Mouse (Mus musculus): ENCODE data around the gene Crygd.

The Crygd gene
- long read RNA-seq, experiment 1 = 0 reads
- long read RNA-seq, experiment 2 = 0 reads

GRCm38 (mm10) chr1:65063352-65063751, at the start of gene Crygd:
Gene Crygd (minus strand): TSS chr1:65063452.
- intact Hi-C loops (cut with DNase I) = no loop called here

- intact Hi-C loops (cut with DNase I) = loop anchor here (2.0 kb wide), 1 partner anchor 66 kb away; no protein-coding TSS in a partner anchor
Observed at GRCm38 (mm10) chr1:65112807-65113196, 49.5 kb upstream of the Crygd start.

- intact Hi-C loops (cut with DNase I) = loop anchor here (2.0 kb wide), 1 partner anchor 67 kb away; no protein-coding TSS in a partner anchor
Observed at GRCm38 (mm10) chr1:65112031-65112806, 49.0 kb upstream of the Crygd start.

- intact Hi-C loops (cut with DNase I) = no loop called here
Observed at GRCm38 (mm10) chr1:65109756-65110435, 46.6 kb upstream of the Crygd start.

GRCm38 (mm10) chr1:65109196-65109595, 45.9 kb upstream of the Crygd start:
- intact Hi-C loops (cut with DNase I) = no loop called here

GRCm38 (mm10) chr1:65107654-65108279, 44.5 kb upstream of the Crygd start:
- intact Hi-C loops (cut with DNase I) = no loop called here

- intact Hi-C loops (cut with DNase I) = no loop called here
Observed at GRCm38 (mm10) chr1:65103273-65103672, 40.0 kb upstream of the Crygd start, which contains the start of gene Cryga. Gene Cryga (minus strand): TSS chr1:65103373.

GRCm38 (mm10) chr1:65096953-65097352, 33.7 kb upstream of the Crygd start:
- intact Hi-C loops (cut with DNase I) = no loop called here

GRCm38 (mm10) chr1:65091566-65091965, 28.3 kb upstream of the Crygd start:
- intact Hi-C loops (cut with DNase I) = no loop called here

GRCm38 (mm10) chr1:65090370-65090769, 27.1 kb upstream of the Crygd start:
- intact Hi-C loops (cut with DNase I) = no loop called here

GRCm38 (mm10) chr1:65088567-65089356, 25.5 kb upstream of the Crygd start:
- intact Hi-C loops (cut with DNase I) = loop anchor here (5.0 kb wide), 1 partner anchor 36 kb away; the partner anchor contains the start of gene Cryge

- intact Hi-C loops (cut with DNase I) = no loop called here
Observed at GRCm38 (mm10) chr1:65082188-65082587, 18.9 kb upstream of the Crygd start, which contains the start of gene Crygb. Gene Crygb (minus strand): TSS chr1:65082288.

- intact Hi-C loops (cut with DNase I) = no loop called here
Observed at GRCm38 (mm10) chr1:65075607-65076006, 12.4 kb upstream of the Crygd start.

- intact Hi-C loops (cut with DNase I) = no loop called here
Observed at GRCm38 (mm10) chr1:65073589-65073988, 10.3 kb upstream of the Crygd start, which contains the start of gene Crygc. Gene Crygc (minus strand): TSS chr1:65073689.

- intact Hi-C loops (cut with DNase I) = no loop called here
Observed at GRCm38 (mm10) chr1:65067842-65068241, 4.6 kb upstream of the Crygd start.

GRCm38 (mm10) chr1:65064201-65064600, 949 bp upstream of the Crygd start:
- intact Hi-C loops (cut with DNase I) = no loop called here

- intact Hi-C loops (cut with DNase I) = loop anchor here (5.0 kb wide), 1 partner anchor 35 kb away; no protein-coding TSS in a partner anchor
Observed at GRCm38 (mm10) chr1:65052140-65052539, 11.1 kb downstream of the Crygd start.

GRCm38 (mm10) chr1:65051696-65052095, 11.6 kb downstream of the Crygd start:
- intact Hi-C loops (cut with DNase I) = loop anchor here (5.0 kb wide), 1 partner anchor 36 kb away; no protein-coding TSS in a partner anchor

- intact Hi-C loops (cut with DNase I) = loop anchor here (5.0 kb wide), 1 partner anchor 36 kb away; no protein-coding TSS in a partner anchor
Observed at GRCm38 (mm10) chr1:65050952-65051351, 12.3 kb downstream of the Crygd start, which contains the start of gene Cryge. Gene Cryge (minus strand): TSS chr1:65051149.

GRCm38 (mm10) chr1:65048781-65049180, 14.5 kb downstream of the Crygd start:
- intact Hi-C loops (cut with DNase I) = no loop called here

Data from adrenal gland (tissue).